Mouse (Mus musculus) intestine, postnatal 0 days (tissue): ENCODE data around the gene Gnpat. TPM values are rescaled to one million over a fixed set of nuclear protein-coding genes. Genes with fewer than 3 reads are reported as not detected.
A peak's percentile ranks its signal among the peaks of the same experiment; 100 is the strongest.

Source experiments
- ATAC-seq: fragments of 200-750 bp; cut with Nextera tagmentation; 2 replicates; pipeline ENCODE4 v1.8.0; 2017; ENCODE audit warnings: mild to moderate bottlenecking, moderate TSS enrichment, moderate library complexity
- H3K27ac ChIP-seq: fragments of 300-500 bp; sonication (generic); 2 replicates; pipeline ENCODE4 v1.5.1; 2014; ENCODE audit warnings: mild to moderate bottlenecking, low read depth, low read length, moderate library complexity
- H3K27me3 ChIP-seq: fragments of 300-500 bp; sonication (generic); replicated peaks from 2 replicates; pipeline ENCODE4 v1.6.1; 2014; ENCODE audit warnings: low read length, mixed read lengths; ENCODE audit not compliant: control insufficient read depth, insufficient read depth
- H3K36me3 ChIP-seq: fragments of 300-500 bp; sonication (generic); 2 replicates; pipeline ENCODE4 v1.6.1; 2014; ENCODE audit warnings: mild to moderate bottlenecking, moderate library complexity; ENCODE audit not compliant: control insufficient read depth, insufficient read depth
- H3K4me1 ChIP-seq: fragments of 300-500 bp; sonication (generic); replicated peaks from 2 replicates; pipeline ENCODE4 v1.6.1; 2014; ENCODE audit warnings: antibody characterized with exemption, low read length, mixed read lengths; ENCODE audit not compliant: control insufficient read depth, insufficient read depth
- H3K4me2 ChIP-seq: fragments of 300-500 bp; sonication (generic); replicated peaks from 2 replicates; pipeline ENCODE4 v1.6.1; 2014; ENCODE audit warnings: low read depth, mild to moderate bottlenecking, moderate library complexity
- H3K4me3 ChIP-seq: fragments of 300-500 bp; sonication (generic); 2 replicates; pipeline ENCODE4 v1.5.1; 2014; ENCODE audit warnings: low read depth, low read length
- H3K9ac ChIP-seq: fragments of 300-500 bp; sonication (generic); 2 replicates; pipeline ENCODE4 v1.6.1; 2014; ENCODE audit warnings: mild to moderate bottlenecking, low read depth, low read length
- H3K9me3 ChIP-seq: fragments of 300-500 bp; sonication (generic); 2 replicates; pipeline ENCODE4 v1.6.1; 2016; ENCODE audit warnings: mixed run types; ENCODE audit not compliant: control insufficient read depth
- CTCF ChIP-seq: sonication (generic); IDR thresholded peaks from 2 replicates; pipeline ENCODE4 v1.5.1; 2016; ENCODE audit warnings: low read depth, mild to moderate bottlenecking, control low read depth, antibody characterized with exemption, moderate library complexity
- WGBS: fragments of 180-500 bp; shearing (Covaris S2); extraction: QIAGEN DNeasy Blood & Tissue Kit; methylation state at CpG from one replicate; pipeline ENCODE4 v1.1.7; 2014; 5-methylcytosine and 5-hydroxymethylcytosine counted together
- polyA plus RNA-seq: library from polyadenylated mRNA; unstranded; fragments of >200 nt; fragmentation: Nextera tagmentation; extraction: Ambion mirVana; gene quantifications from 2 replicates; pipeline ENCODE4 v1.2.1, GENCODE M21; 2015

The Gnpat gene
- polyA plus RNA-seq, 1 experiment from 2014 or later: 31.0 TPM

- no peaks in the 10 kb centered on the region for H3K27me3 ChIP-seq
- H3K4me1 ChIP-seq: no peaks in the 10 kb centered on the region
- H3K36me3 ChIP-seq: peaks cover 62% of the 10 kb centered on the region
- no peaks in the 10 kb centered on the region for H3K9me3 ChIP-seq
- 88% methylated on average over 15 of the region's 15 CpGs for WGBS
- H3K27ac ChIP-seq: no peak overlapping the region
- H3K4me2 ChIP-seq: no peak overlapping the region
- no peak overlapping the region for H3K9ac ChIP-seq
- H3K4me3 ChIP-seq: no peak overlapping the region
- no peak for TF ChIP-seq CTCF
- ATAC-seq: no peak
Measured at GRCm38 (mm10) chr8:124903198-124903597, 40.4 kb downstream of the Gnpat start.

GRCm38 (mm10) chr8:124905482-124905881 lies 42.6 kb downstream of the Gnpat start:
- no peak for TF ChIP-seq CTCF
- H3K36me3 ChIP-seq: peaks cover 67% of the 10 kb centered on the region
- 82% methylated on average over 2 of the region's 2 CpGs for WGBS
- H3K9me3 ChIP-seq: no peaks in the 10 kb centered on the region
- H3K4me3 ChIP-seq: no peak overlapping the region
- no peaks in the 10 kb centered on the region for H3K4me1 ChIP-seq
- no peak overlapping the region for H3K27ac ChIP-seq
- H3K27me3 ChIP-seq: no peaks in the 10 kb centered on the region
- H3K9ac ChIP-seq: no peak overlapping the region
- H3K4me2 ChIP-seq: no peak overlapping the region
- no peak for ATAC-seq

- TF ChIP-seq CTCF: no peak
- no peak overlapping the region for H3K4me2 ChIP-seq
- no peak overlapping the region for H3K27ac ChIP-seq
- peaks cover 69% of the 10 kb centered on the region for H3K36me3 ChIP-seq
- 95% methylated on average over 16 of the region's 16 CpGs for WGBS
- H3K9ac ChIP-seq: no peak overlapping the region
- no peaks in the 10 kb centered on the region for H3K9me3 ChIP-seq
- H3K27me3 ChIP-seq: no peaks in the 10 kb centered on the region
- H3K4me1 ChIP-seq: no peaks in the 10 kb centered on the region
- H3K4me3 ChIP-seq: no peak overlapping the region
- no peak for ATAC-seq
Measured at GRCm38 (mm10) chr8:124909936-124910335, 47.1 kb downstream of the Gnpat start.

- ATAC-seq: no peak
- Histone ChIP-seq H3K9me3 (no peaks in the 10 kb centered on the region), H3K4me2 (no peak overlapping the region), H3K36me3 (peaks cover 71% of the 10 kb centered on the region), H3K27ac (no peak overlapping the region), H3K4me3 (no peak overlapping the region), H3K27me3 (no peaks in the 10 kb centered on the region), H3K4me1 (no peaks in the 10 kb centered on the region), H3K9ac (no peak overlapping the region)
- WGBS: 84% methylated on average over 10 of the region's 10 CpGs
- TF ChIP-seq CTCF: 0 out of 2 replicates have a peak, but pooled peaks have one; percentile 26
Measured at GRCm38 (mm10) chr8:124910349-124910748, 47.5 kb downstream of the Gnpat start.

- no peak overlapping the region for H3K9ac ChIP-seq
- no peak for ATAC-seq
- H3K36me3 ChIP-seq: peaks cover 67% of the 10 kb centered on the region
- H3K4me3 ChIP-seq: no peak overlapping the region
- no peaks in the 10 kb centered on the region for H3K4me1 ChIP-seq
- 62% methylated on average over 17 of the region's 17 CpGs for WGBS
- no peaks in the 10 kb centered on the region for H3K9me3 ChIP-seq
- TF ChIP-seq CTCF: no peak
- H3K27me3 ChIP-seq: no peaks in the 10 kb centered on the region
- no peak overlapping the region for H3K4me2 ChIP-seq
- no peak overlapping the region; the same call in 1 of the 2 replicates for H3K27ac ChIP-seq
Measured at GRCm38 (mm10) chr8:124911938-124912872, 49.4 kb downstream of the Gnpat start.

- H3K4me2 ChIP-seq: no peak overlapping the region
- TF ChIP-seq CTCF: no peak
- H3K4me3 ChIP-seq: no peak overlapping the region
- no peaks in the 10 kb centered on the region for H3K4me1 ChIP-seq
- H3K27ac ChIP-seq: no peak overlapping the region
- H3K9ac ChIP-seq: no peak overlapping the region
- peaks cover 52% of the 10 kb centered on the region for H3K36me3 ChIP-seq
- ATAC-seq: no peak
- H3K27me3 ChIP-seq: no peaks in the 10 kb centered on the region
- WGBS: 91% methylated on average over 5 of the region's 5 CpGs
- H3K9me3 ChIP-seq: no peaks in the 10 kb centered on the region
Measured at GRCm38 (mm10) chr8:124914061-124914460, 51.2 kb downstream of the Gnpat start.
